Mouse (Mus musculus) left cerebral cortex, adult 8-10 months (tissue): ENCODE measurements around the gene Ifit1bl2. TPM values are rescaled to one million over a fixed set of nuclear protein-coding genes. Genes with fewer than 3 reads are reported as not detected.
A peak's percentile ranks its signal among the peaks of the same experiment; 100 is the strongest.
"Not testable (repeated sequence)": the region's sequence is repeated elsewhere in the genome, so short reads cannot be mapped to it uniquely, and the experiment has no call there.

Experiments used
- DNase-seq, 2 experiments: peaks; one replicate each; pipeline ENCODE4 v3.0.0; 2022; ENCODE audit warnings: low spot score in 2 of 2
- total RNA-seq, 4 experiments: library from RNA; stranded (reverse); gene quantifications; 2 replicates each; pipeline ENCODE4 v1.2.4; 2022

The Ifit1bl2 gene
- total RNA-seq, result under 1 TPM; 0.38 to 0.66 (median 0.49) TPM

DNA sequence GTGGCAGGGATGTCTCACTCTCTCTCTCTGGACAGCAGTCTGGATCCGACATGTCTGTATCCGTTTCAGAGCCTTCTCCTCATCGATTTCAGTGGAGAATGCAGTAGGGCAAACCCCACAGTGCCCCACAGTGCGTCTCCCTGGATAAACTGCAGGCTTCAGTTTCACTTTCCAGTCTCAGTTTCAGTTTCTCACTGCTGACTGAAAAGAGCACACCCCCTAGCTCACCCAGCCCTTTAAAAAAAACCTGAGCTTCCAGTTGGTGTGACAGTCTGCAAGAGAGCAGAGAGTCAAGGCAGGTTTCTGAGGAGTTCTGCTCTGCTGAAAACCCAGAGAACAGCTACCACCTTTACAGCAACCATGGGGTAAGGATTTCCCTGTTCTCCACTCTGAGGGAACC is at the start of gene Ifit1bl2, which contains the start of gene Ifit1:
Gene Ifit1bl2, minus strand, starts transcription at position 121 of the 400 bp plus-strand sequence.
Gene Ifit1, plus strand, starts transcription at position 249 of the 400 bp plus-strand sequence.
- DNase-seq, result no peak

DNA sequence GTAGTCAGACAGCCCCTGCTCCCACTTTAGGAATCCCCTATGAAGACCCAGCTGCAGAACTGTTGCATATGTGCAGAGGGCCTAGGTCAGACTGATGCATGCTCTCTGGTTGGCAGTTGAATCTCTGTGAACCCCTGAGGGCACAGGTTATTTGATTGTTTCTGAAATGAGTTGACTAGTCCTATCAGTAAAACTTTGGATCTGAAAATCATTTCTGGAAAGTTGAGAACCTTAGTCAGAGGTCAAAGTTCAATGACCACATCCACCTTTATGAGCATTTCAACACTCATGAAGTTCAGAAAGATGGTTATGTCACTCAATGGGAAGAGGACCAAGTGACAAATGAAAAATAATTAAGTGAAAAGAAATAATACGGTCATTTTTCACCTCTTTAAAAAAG is 45.0 kb upstream of the Ifit1bl2 start:
- no peak for DNase-seq

DNA sequence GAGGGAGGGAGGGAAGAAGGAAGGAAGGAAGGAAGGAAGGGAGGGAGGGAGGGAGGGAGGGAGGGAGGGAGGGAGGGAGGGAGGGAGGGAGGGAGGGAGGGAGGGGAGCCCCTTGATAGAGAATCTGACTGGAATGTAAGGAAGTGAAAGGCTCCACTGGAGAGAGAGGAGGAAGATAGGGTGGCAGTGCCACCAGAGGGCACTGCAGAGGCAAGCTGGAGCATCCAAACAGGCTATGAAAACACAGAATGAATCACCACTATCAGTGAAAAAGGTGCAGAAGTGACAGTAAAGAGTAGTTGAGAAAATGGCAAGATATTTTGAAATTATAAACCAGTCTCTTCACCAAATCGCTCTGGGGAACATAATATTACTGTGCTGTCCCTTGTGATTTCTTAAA is 44.3 kb upstream of the Ifit1bl2 start:
- DNase-seq, result peak in 1 of 2 experiments; percentile 8

DNA sequence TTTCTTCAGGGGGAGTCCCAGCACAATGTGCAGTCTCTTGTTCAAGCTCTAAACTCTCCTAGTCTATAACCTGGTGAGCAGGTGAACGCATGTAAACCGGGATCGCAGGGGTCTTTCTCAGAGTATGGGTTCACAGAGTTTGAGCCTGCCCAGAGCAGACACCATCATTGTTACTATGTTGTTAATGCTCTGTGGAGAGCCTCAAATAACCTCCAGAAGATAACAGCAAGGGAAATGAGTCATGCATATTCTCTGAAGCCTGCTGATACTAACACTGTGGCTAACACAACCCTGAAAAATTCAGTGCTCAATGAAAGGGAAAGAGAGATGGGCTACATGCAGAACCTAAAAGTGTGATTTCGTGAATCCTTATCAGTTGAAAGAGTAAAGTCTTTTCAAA is 37.9 kb upstream of the Ifit1bl2 start:
- DNase-seq, result no peak

DNA sequence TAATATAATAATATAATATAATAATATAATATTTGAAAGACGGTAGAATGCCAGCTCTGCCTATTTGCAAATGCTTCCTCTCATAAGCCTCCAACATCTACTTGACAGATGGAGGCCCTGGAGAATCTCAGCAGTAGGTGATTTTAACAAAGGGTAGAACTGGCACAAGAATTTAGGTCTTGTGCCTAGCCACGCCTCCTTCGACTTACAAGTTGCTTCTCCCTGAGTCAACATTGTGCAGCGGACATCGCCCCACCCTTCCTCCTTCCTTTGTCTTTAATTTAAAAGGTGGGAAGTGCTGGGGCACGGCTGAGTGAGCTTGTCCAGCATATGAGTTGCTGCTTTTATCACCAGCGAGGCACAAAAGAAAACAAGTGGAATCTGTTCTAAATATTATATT is 32.9 kb upstream of the Ifit1bl2 start:
- no peak for DNase-seq

DNA sequence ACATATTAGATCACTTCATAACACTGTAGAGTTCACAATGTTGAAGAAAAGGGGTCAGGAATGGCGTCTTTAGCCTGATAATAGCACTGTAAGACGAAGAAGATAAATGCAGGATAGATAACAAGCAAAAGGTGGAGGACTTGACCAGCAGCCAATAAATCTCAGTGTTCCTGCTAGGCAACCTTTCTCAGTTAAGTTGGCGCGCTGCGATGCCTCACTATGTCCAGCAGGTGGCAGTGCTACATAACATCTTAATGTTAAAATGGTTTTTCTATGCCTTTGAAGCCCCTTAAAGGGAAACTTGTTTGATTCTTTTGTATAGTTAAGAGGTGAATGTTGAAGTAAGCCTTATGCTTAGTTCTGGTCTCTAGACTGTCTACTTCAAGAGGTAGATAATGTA is 25.6 kb upstream of the Ifit1bl2 start:
- DNase-seq, result peak; percentile 12 to 25

DNA sequence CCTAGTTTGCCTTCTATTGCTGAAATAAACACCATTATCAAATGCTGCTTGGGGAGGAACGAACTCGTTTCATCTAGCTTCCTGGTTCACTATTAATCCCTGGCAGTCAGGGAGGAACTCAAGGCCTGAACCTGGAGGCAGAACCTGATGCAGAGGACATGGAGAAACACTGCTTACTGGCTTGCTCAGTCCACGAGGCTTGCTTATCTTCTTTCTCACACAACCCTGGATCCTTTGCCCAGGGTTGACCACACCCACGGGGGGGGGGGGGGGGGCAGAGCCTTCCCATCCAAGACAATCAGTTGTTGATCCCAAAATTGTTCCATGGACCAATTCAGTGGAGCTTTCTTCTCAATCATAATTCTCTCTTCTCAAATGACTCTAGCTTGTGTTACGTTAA is 22.2 kb upstream of the Ifit1bl2 start:
- DNase-seq, result no peak

DNA sequence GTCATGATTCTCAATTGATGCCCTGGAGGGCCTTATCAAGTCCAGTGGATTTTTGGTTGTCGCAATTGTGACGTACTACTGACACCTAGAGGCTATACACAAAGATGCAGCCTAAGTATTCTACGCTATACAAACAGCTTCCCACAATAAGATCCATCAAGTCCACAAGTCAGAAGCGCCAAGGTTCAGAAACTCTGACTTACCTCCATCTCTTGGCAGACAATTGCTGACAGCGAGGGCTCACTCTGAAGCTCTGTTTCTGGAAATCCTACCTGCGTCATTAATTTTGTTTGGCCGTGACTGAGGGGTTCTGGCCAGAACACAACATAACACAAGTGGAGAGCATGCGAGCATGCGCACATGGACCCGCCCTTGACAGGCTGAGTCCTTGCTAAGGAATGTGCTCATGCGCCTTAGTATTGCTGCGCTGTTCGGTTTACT is 21.5 kb upstream of the Ifit1bl2 start:
- DNase-seq, result peak; percentile 26 to 37

DNA sequence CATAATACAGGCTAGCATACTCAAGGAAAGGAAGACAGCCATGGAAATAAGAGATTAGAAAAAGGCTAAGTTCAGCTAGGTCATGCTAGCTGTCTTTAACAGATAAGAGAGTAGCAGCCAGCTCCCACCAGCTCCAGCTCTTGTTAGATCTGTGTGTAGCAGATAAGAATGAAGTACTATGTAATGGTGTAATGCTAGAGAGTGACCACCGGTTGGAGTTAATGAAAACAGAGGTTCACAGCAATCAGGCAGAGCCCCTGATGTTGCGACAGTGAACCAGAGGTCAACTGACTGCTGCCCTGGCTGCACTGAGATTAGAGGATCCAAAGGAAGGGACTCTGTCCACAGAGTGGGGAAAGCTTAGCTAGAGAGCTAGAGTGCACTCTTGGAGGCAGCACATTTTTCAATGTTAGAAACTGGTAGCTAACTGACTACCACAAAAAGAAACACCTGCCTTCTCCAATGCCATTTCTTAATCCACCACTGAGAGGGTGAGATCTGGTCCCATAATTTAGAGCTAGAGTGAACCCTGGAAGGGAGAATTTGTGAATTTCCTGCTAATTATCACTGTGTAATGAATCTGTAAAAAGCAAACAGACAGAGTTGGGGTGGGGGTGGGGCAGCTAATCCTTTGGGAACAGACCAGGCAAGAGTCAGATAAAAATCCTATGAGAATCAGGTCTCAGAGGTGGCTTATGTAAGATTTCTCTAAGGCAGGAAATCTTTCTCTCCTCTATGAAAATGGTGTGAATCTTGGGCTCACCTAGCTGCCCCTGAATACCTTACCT is 16.2 kb upstream of the Ifit1bl2 start:
- no peak for DNase-seq

DNA sequence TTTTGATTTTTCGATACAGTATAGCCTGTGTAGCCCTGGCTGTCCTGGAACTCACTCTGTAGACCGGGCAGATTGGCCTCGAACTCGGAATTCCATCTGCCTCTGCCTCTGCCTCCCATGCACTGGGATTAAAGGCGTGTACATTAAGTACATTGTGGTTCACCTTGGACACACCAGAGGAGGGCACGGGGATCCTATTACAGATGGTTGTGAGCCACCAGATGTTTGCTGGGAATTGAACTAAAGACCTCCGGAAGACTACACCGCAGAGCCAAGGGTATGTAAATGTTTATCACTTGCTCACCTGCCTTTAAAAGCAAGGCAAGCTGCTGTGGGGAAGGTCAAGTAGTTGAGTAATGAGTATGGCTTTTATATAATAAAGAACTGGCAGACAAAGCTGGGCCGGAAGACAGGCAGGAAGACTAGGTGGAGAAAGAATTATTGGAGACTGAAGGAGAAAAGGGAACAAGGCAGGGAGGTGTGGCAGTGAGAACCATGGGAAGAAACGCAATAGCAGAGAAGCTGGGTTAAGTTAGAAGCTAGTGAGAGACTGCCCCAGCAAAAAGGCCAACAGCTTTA is 14.8 kb upstream of the Ifit1bl2 start:
- no peak for DNase-seq

DNA sequence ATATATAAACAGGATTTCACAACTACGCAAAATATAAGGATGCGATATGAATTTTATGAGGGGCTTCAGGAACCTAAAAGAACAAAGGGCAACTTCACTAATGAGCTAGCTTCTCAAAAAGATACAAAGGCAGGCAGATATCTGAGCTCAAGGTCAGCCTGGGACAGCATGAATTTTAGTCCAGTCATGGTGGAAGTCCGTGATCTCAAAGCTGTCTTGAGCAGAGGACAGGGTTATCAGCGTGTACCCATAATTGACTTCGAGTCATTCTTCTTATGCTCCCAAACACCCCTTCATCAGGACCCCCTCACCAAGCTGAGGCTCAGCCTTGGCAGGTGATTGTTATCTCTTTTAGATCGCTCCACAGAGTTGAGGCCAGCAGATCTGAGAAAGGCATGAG is 10.5 kb upstream of the Ifit1bl2 start:
- DNase-seq, result no peak

DNA sequence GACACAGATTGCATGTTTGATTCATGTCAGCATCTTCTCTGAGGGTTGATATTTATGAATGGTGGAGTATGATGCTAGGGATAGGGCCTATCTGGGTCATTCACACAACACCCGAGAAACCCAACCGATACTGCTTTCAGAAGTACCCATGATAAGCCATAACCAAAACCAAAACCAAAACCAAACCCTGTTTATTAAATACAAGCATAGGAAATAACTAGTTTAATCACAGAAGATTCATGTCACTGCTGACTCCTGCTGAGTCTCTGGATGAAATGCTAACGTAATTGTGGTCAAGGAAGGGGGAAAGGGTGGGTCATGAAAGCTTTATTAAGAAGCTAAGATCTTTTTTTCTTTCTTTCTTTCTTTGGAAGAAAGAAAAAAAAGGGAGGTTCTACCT is 9.7 kb upstream of the Ifit1bl2 start:
- DNase-seq, result no peak

DNA sequence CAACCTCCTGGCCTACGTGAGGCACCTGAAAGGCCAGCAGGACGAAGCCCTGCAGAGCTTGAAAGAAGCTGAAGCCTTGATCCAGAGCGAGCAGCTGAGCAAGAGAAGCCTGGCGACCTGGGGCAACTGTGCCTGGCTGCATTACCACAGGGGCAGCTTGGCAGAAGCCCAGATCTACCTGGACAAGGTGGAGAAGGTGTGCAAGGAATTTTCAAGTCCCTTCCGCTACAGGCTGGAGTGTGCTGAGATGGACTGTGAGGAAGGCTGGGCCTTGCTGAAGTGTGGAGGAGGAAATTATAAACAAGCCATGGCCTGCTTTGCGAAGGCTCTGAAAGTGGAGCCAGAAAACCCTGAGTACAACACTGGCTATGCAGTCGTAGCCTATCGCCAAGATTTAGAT is 7.1 kb upstream of the Ifit1bl2 start:
- DNase-seq, result not testable (repeated sequence)

DNA sequence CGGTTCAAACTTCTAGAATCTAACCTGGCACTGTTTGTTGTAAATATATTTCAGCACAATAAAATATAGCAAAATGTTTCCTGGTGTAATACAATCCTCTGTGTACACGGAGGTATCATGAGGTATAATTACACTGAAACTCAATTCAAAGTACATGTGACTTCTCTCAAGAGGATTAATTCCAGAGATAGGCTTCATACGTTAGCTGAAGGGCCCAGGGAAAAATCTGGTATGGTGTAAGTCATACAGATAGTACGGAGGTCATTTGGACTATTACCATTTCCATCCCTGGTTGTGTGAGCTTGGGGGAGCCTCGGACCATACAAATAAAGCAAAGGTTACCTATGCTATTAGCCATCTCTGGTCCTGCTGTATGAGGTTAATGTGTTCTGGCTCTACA is 2.1 kb upstream of the Ifit1bl2 start:
- no peak for DNase-seq

DNA sequence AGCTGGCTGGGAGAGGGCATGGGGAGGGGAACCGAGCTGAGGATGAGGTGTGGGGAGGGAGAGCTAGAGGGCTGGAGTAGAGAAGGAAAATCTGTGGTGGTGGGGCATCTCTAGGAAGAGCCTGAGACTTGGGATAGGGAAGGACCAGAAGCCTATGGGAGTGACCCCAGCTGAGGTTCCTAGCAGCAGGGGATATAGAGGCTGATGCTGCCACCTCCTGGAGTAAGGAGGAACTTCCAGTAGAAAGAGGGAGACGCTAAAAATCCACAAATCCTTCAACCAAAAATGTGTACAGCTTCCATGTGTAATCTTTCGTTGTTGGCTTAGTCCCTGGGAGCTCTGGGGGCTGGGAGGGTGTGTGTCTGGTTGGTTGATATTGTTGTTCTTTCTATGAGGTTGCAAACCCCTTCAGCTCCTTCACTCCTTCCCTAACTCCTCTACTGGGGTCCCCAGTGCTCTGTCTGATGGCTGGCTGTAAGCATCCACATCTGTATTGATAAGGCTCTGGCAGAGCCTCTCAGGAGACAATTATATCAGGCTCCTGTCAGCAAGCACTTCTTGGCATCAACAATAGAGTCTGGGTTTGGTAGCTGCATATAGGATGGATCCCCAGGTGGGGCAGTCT is 3.5 kb downstream of the Ifit1bl2 start:
- peak; percentile 13 to 30 for DNase-seq

DNA sequence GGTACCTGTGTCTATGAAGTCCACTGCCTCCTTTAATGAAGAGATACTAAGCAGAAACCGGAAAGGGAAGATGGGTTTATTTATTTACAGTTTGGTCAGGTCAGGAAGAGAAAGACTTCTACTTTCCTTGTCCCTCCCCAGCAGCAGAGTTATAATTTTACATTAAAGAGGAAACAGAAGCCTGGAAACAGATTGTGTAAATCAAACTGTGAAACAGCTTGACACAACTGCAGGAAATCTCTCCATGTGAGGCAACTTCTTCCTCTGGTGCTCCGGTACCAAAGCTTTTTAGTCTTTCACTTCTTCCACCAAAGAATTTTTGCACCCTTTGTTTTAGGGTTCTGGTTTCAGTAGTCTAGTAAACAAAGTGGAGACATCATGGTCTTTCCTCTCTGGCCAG is 7.1 kb downstream of the Ifit1bl2 start:
- DNase-seq, result no peak

DNA sequence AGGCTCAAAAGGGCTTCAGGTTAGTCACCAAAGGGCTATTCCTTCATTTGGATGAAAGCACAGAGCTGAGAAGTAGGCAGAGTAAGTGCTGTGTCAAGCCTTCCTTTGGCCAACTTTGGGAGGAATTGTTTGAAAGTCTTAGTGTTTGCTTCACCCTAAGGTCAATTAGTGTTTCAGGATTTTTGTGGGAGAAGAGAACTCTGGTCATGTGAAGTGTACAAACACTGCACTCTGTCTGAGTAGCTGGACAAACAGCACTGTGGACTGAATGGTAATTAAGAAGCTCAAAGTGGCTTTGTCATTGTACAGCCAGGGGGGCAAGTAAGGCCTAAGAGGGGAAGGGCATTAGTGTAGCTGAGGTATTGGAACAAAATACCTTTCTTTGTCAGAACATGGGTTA is 9.1 kb downstream of the Ifit1bl2 start:
- DNase-seq, result no peak

DNA sequence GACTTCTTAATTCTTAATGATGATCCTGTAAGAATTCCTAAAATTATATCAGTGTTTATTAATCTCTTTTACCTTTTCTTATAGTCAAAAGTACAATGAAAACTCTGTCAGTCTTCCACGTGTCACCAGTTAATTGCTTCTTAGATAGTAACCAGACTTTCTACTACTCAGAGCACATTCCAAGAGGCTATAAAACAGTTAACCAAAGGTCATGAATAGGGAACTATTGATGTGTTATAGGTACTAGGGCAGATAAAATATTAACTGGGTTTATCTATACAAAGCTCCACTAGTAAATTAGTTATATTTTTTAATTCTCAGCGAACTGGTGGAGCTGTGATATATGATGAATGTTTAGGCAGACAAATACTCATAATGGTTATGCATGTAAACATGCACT is 13.0 kb downstream of the Ifit1bl2 start:
- no peak for DNase-seq

DNA sequence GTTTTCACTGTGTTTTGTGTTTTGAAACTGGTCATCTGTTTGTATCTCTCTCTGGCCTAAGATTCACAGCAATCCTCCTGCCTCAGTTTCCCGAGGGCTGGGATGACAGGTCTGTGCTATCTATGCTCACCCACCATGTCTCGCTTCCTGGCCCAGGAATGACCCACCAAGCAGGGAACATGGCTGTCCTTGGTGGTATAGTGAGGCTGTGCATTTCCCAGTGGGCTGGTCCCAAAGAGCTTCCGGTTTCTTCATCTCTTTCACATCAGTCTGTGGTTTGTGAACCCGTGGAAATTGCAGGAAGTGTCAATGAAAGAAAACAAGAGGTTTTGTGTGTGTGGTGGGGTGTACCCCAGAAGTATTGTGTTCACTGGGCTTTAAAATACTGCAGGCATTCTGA is 15.9 kb downstream of the Ifit1bl2 start:
- DNase-seq, result no peak

DNA sequence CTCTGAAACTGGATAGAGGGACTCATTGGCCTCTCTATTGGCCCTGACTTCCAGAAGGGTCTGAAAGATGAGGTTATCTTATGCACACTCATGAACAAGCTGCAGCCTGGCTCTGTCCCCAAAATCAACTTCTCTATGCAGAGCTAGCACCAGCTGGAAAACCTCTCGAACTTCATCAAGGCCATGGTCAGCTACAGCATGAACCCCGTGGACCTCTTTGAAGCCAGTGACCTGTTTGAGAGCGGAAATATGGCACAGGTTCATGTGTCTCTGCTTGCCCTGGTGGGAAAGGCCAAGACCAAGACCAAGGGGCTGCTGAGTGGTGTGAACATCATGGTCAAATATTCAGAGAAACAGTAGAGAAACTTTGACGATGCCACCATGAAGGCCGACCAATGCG is 16.8 kb downstream of the Ifit1bl2 start:
- no peak for DNase-seq

DNA sequence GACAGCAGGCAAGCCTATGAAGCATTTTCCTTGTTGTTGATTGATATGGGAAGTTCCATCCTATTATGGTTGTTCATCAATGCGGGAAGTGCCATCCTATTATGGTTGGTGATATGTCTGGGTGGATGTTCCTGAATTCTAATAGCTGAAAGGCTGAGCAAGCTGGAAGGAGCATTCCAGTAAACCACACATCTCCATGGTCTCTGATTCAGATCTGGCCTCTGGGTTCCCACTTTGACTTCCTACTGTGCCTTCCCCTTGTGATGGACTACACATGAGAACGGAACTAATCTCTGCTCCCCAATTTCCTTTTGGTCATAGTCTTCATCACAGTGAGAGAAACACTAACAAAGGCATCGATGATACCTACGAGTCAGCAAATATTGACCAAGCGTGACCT is 19.7 kb downstream of the Ifit1bl2 start:
- DNase-seq, result no peak

DNA sequence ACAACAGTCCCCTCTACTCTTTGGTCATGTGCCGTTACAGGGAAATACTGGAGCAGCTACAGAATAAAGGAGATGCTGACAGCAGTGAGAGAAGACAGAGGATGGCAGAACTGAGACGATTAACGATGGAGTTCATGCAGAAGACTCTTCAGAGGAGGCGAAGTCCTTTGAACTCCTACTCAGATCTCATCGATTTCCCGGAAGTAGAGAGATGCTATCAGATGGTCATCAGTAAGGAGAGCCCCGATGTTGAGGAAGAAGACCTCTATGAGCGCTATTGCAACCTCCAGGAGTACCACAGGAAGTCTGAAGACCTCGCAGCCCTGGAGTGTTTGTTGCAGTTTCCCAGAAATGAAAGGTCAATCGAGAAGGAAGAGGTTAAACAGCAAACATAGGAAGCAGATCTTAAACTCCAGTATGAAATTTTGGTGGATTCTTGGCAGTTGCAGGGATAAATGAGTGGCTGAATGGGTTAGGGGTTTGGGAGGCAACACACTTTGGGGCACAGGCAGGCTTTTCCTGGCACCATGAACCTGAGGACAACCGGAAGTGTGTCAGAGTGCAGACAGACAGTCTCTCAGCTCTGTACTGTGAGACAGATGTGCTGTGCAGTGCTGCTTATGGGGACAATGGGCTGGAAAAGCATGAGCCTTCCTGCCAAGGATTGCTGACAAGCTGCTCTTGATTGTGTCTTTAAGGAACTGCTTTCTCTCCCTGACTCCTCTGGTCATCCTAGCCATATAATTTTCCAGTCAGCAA is 28.1 kb downstream of the Ifit1bl2 start:
- not testable (repeated sequence) for DNase-seq
